Comparison of ENCODE assay signal across 15 mouse cellular contexts in genomic region chr1:190085703-190086102, GRCm38 (mm10).
A peak's percentile ranks its signal among the peaks of the same experiment; 100 is the strongest.
DNase-seq lines count a peak whose midpoint lies in the region; ATAC-seq lines count a peak whose summit lies in the region.
"Had no signal": no experiment of that assay in that cellular context is flagged by ENCODE, and none has a peak within 500 bp of the region (broad histone marks: within the 10 kb centered on the region; RNA-seq: fewer than 3 reads in every experiment).

No protein-coding gene starts in this region.

- 80% methylated on average over 7 of the region's 7 CpGs for WGBS in kidney, embryonic 16.5 days
- WGBS in heart, embryonic 15.5 days, result 33% methylated on average over 7 of the region's 7 CpGs

- DNase-seq in kidney, adult 8-10 months, result peak; percentile 7 to 15
- DNase-seq in brain, adult 2 months (ENCODE audit: low read depth, low spot score), result peak; percentile 75
- peak; percentile 32 to 45 for DNase-seq in cerebellum, postnatal 10 days
- no peak for DNase-seq in lung, postnatal 14 days
- DNase-seq in yolk sac, embryonic 10.5 days (ENCODE audit: low spot score), result no peak
- no peak for DNase-seq in thymus, postnatal 0 days (ENCODE audit: low spot score)
- DNase-seq: lung, adult 2 months; right cerebral cortex, postnatal 14 days; thymus, postnatal 4 days had no signal

- no peak overlapping the region for H3K9ac ChIP-seq in kidney, embryonic 16.5 days (replicated peaks; ENCODE audit: low read length)
- no peak overlapping the region for H3K9ac ChIP-seq in heart, embryonic 15.5 days
- H3K9ac ChIP-seq: embryonic facial prominence, embryonic 12.5 days; limb, embryonic 15.5 days had no signal

- no peak overlapping the region for H3K4me2 ChIP-seq in kidney, embryonic 16.5 days (replicated peaks; ENCODE audit: low read depth, low read length)
- H3K4me2 ChIP-seq in heart, embryonic 15.5 days, result peak overlapping the region; percentile 1; the same call in 1 of the 2 replicates
- H3K4me2 ChIP-seq: embryonic facial prominence, embryonic 12.5 days; limb, embryonic 15.5 days had no signal

- no peaks in the 10 kb centered on the region for H3K9me3 ChIP-seq in kidney, embryonic 16.5 days (ENCODE audit: low read length)
- H3K9me3 ChIP-seq in heart, embryonic 15.5 days (replicated peaks), result no peaks in the 10 kb centered on the region
- H3K9me3 ChIP-seq: embryonic facial prominence, embryonic 12.5 days; limb, embryonic 15.5 days had no signal

- H3K4me3 ChIP-seq in kidney, embryonic 16.5 days (ENCODE audit: low read length), result no peak overlapping the region
- no peak overlapping the region for H3K4me3 ChIP-seq in heart, embryonic 15.5 days
- H3K4me3 ChIP-seq: embryonic facial prominence, embryonic 12.5 days; left cerebral cortex, adult 2 months; limb, embryonic 15.5 days had no signal

- ATAC-seq in kidney, embryonic 16.5 days (ENCODE audit: low FRiP score, low TSS enrichment), result no peak
- ATAC-seq in heart, embryonic 15.5 days (replicated peaks; ENCODE audit: insufficient number of reproducible peaks, insufficient read depth, low FRiP score, low read depth), result peak; percentile 73
- ATAC-seq: intestine, embryonic 16.5 days had no signal

- no peak overlapping the region for H3K27ac ChIP-seq in kidney, embryonic 16.5 days (ENCODE audit: low read length)
- H3K27ac ChIP-seq in heart, embryonic 15.5 days, result peak overlapping the region; percentile 62; the same call in 1 of the 2 replicates
- H3K27ac ChIP-seq: embryonic facial prominence, embryonic 12.5 days; left cerebral cortex, adult 2 months; limb, embryonic 15.5 days had no signal

- no peaks in the 10 kb centered on the region for H3K36me3 ChIP-seq in kidney, embryonic 16.5 days (ENCODE audit: insufficient read depth, low read length)
- H3K36me3 ChIP-seq in heart, embryonic 15.5 days, result no peaks in the 10 kb centered on the region
- H3K36me3 ChIP-seq: embryonic facial prominence, embryonic 12.5 days; limb, embryonic 15.5 days had no signal

- H3K4me1 ChIP-seq in kidney, embryonic 16.5 days (ENCODE audit: insufficient read depth, low read length), result no peaks in the 10 kb centered on the region; the same call in 1 of the 2 replicates
- H3K4me1 ChIP-seq in heart, embryonic 15.5 days (replicated peaks), result peaks cover 34% of the 10 kb centered on the region

- no peaks in the 10 kb centered on the region for H3K27me3 ChIP-seq in kidney, embryonic 16.5 days (ENCODE audit: insufficient read depth, low read length)
- H3K27me3 ChIP-seq in heart, embryonic 15.5 days, result no peaks in the 10 kb centered on the region
- H3K27me3 ChIP-seq: embryonic facial prominence, embryonic 12.5 days; limb, embryonic 15.5 days had no signal

Comparison
In these comparisons a context has a peak if more than half of its experiments do, and no peak if none do; other contexts are left out.
1. DNase-seq: peak in kidney, adult 8-10 months (2 of 2), brain, adult 2 months (single experiment) and cerebellum, postnatal 10 days (2 of 2); none in lung, postnatal 14 days (single experiment), yolk sac, embryonic 10.5 days (single experiment) and thymus, postnatal 0 days (single experiment).